Mouse (Mus musculus) kidney, embryonic 16.5 days (tissue): ENCODE data around the gene Cdkal1. TPM values are rescaled to one million over a fixed set of nuclear protein-coding genes. Genes with fewer than 3 reads are reported as not detected.

ENCODE experiments used
- ATAC-seq: fragments of 200-750 bp; cut with Nextera tagmentation; 2 replicates; pipeline ENCODE4 v1.8.0; 2017; ENCODE audit warnings: moderate TSS enrichment; ENCODE audit not compliant: low FRiP score, low TSS enrichment
- H3K27ac ChIP-seq: fragments of 300-500 bp; sonication (generic); 2 replicates; pipeline ENCODE4 v1.5.1; 2014; ENCODE audit warnings: low read length
- H3K27me3 ChIP-seq: fragments of 300-500 bp; sonication (generic); 2 replicates; pipeline ENCODE4 v1.6.1; 2014; ENCODE audit warnings: low read length, control low read depth, mixed read lengths; ENCODE audit not compliant: insufficient read depth
- H3K36me3 ChIP-seq: fragments of 300-500 bp; sonication (generic); 2 replicates; pipeline ENCODE4 v1.6.1; 2014; ENCODE audit warnings: low read length, control low read depth, mixed read lengths; ENCODE audit not compliant: insufficient read depth
- H3K4me1 ChIP-seq: fragments of 300-500 bp; sonication (generic); 2 replicates; pipeline ENCODE4 v1.6.1; 2014; ENCODE audit warnings: low read length, control low read depth, mixed read lengths; ENCODE audit not compliant: insufficient read depth
- H3K4me2 ChIP-seq: fragments of 300-500 bp; sonication (generic); replicated peaks from 2 replicates; pipeline ENCODE4 v1.6.1; 2014; ENCODE audit warnings: low read depth, low read length
- H3K4me3 ChIP-seq: fragments of 300-500 bp; sonication (generic); 2 replicates; pipeline ENCODE4 v1.5.1; 2014; ENCODE audit warnings: mild to moderate bottlenecking, low read length
- H3K9ac ChIP-seq: fragments of 300-500 bp; sonication (generic); replicated peaks from 2 replicates; pipeline ENCODE4 v1.6.1; 2014; ENCODE audit warnings: low read length
- H3K9me3 ChIP-seq: fragments of 300-500 bp; sonication (generic); 2 replicates; pipeline ENCODE4 v1.6.1; 2016; ENCODE audit warnings: low read length, control low read depth
- WGBS: fragments of 180-500 bp; shearing (Covaris S2); extraction: QIAGEN DNeasy Blood & Tissue Kit; methylation state at CpG from one replicate; pipeline ENCODE4 v1.1.7; 2014; 5-methylcytosine and 5-hydroxymethylcytosine counted together
- polyA plus RNA-seq: library from polyadenylated mRNA; unstranded; fragments of >200 nt; fragmentation: Nextera tagmentation; extraction: Ambion mirVana; gene quantifications from 2 replicates; pipeline ENCODE4 v1.2.1, GENCODE M21; 2015

Cdkal1 gene
- polyA plus RNA-seq, 1 experiment from 2014 or later: 31.3 TPM

- 74% methylated on average over 4 of the region's 4 CpGs for WGBS
- no peak overlapping the region for H3K9ac ChIP-seq
- H3K4me3 ChIP-seq: no peak overlapping the region
- H3K4me1 ChIP-seq: peaks cover 28% of the 10 kb centered on the region
- ATAC-seq: 0 out of 2 replicates have a peak, but pooled peaks have one; percentile 69
- no peaks in the 10 kb centered on the region for H3K27me3 ChIP-seq
- H3K9me3 ChIP-seq: no peaks in the 10 kb centered on the region
- H3K27ac ChIP-seq: no peak overlapping the region
- H3K36me3 ChIP-seq: no peaks in the 10 kb centered on the region
- no peak overlapping the region for H3K4me2 ChIP-seq
Measured at GRCm38 (mm10) chr13:29777225-29777624, 78.2 kb downstream of the Cdkal1 start.

DNA sequence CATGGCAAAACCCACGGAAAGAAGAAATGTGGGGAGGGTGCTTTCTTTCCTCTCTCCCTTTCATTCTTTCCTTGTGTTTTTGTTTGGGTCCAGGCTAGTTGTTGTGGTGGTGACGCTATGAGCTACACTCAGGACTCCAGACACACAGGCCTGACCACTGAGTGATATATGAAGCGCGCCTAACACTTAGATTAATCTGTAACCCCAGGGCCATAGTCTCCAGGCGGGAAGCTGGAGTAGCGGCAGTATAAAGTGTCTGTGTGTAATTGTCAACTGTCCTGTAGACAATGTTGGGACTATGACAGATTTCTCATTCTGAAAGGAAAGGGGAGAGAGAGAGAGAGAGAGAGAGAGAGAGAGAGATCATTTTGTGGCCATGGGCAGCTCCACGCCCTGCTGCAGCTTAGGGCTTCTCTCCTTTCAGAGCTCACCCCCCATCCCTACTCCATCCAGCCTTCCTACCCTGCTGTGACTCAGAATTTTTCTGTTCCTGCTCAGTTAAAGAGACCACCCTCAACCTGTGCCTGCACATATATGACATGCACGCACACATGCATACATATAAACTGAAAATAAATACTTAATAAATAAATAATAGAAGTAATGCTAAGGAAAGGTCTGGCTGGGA lies 79.8 kb downstream of the Cdkal1 start:
- no peaks in the 10 kb centered on the region for H3K36me3 ChIP-seq
- H3K9me3 ChIP-seq: no peaks in the 10 kb centered on the region
- no peak overlapping the region for H3K9ac ChIP-seq
- H3K4me1 ChIP-seq: peaks cover 26% of the 10 kb centered on the region
- H3K4me3 ChIP-seq: no peak overlapping the region
- WGBS: 52% methylated on average over 8 of the region's 8 CpGs
- ATAC-seq: peak; percentile 70
- no peaks in the 10 kb centered on the region for H3K27me3 ChIP-seq
- H3K27ac ChIP-seq: no peak overlapping the region
- H3K4me2 ChIP-seq: no peak overlapping the region

DNA sequence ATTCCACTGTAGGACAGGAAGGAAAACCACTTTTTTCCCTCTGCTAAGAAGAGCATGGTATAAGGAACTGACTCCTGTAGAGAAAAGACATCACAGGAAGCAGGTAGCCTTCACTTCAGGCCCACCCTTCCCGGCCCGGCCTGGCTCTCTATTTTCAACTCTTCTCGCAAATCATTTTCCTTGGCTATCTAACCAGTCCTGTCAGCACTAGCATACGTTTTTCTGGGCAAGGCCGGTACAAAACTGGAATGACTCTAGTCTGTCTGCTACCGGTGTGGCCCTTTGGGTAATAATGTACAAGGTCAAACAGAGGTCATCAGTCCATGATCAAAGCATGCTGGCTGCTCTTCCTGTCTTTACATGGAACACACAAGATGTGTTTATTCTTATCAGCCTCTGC lies 81.9 kb downstream of the Cdkal1 start:
- peak overlapping the region; percentile 51 for H3K27ac ChIP-seq
- no peak overlapping the region for H3K4me2 ChIP-seq
- H3K4me1 ChIP-seq: peaks cover 40% of the 10 kb centered on the region
- H3K9me3 ChIP-seq: no peaks in the 10 kb centered on the region
- no peaks in the 10 kb centered on the region for H3K36me3 ChIP-seq
- ATAC-seq: no peak
- 8% methylated on average over 6 of the region's 6 CpGs for WGBS
- H3K27me3 ChIP-seq: no peaks in the 10 kb centered on the region
- no peak overlapping the region for H3K9ac ChIP-seq
- no peak overlapping the region for H3K4me3 ChIP-seq

DNA sequence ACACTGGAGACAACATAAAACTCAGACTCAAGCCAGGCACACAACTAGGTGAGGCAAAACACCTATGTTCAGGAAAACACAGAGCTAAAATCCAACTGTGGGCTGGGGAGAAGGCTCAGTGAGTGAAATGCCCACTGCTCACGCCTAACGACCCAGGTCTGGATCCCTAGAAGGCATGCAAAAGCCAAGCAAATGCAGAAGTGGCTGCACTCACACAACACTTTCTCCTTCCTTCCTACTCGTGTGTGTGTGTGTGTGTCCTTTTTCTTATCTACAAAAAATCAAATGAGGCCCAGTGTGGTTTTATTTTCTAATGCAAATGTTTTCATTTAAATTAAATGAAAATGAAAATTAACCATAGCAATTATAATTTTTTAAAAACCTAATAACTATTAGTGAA lies 82.5 kb downstream of the Cdkal1 start:
- peak overlapping the region; percentile 16; the same call in 1 of the 2 replicates for H3K27ac ChIP-seq
- no peaks in the 10 kb centered on the region for H3K36me3 ChIP-seq
- no peak overlapping the region for H3K4me3 ChIP-seq
- H3K4me2 ChIP-seq: no peak overlapping the region
- no peak for ATAC-seq
- H3K9ac ChIP-seq: no peak overlapping the region
- no peaks in the 10 kb centered on the region for H3K27me3 ChIP-seq
- 51% methylated on average over 3 of the region's 3 CpGs for WGBS
- H3K4me1 ChIP-seq: peaks cover 46% of the 10 kb centered on the region
- H3K9me3 ChIP-seq: no peaks in the 10 kb centered on the region

- Histone ChIP-seq H3K27me3 (no peaks in the 10 kb centered on the region), H3K4me3 (no peak overlapping the region), H3K9ac (no peak overlapping the region), H3K4me2 (no peak overlapping the region; the same call in 1 of the 2 replicates), H3K27ac (peak overlapping the region; percentile 78), H3K9me3 (no peaks in the 10 kb centered on the region), H3K4me1 (peaks cover 39% of the 10 kb centered on the region), H3K36me3 (no peaks in the 10 kb centered on the region)
- 20% methylated on average over 12 of the region's 12 CpGs for WGBS
- ATAC-seq: peak; percentile 90
Measured at GRCm38 (mm10) chr13:29769647-29770436, 85.6 kb downstream of the Cdkal1 start.

DNA sequence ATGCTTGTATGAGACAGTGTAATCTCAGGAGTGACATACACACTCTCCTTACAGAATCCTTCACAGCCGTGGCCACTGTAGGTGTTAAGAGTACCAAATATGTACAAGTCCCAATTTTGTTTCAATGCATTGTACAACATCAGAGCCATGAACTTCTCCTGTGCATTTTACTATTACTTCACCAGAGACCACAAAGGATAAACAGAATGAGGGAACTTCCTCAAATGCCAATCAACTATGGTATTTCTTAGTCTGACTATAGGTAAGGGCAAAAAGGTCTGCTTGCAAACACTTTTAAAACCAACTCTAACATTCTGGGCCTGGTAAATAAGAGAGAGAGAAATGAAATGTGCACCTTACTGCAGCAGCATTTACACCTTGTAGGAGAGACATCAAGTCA lies 87.4 kb downstream of the Cdkal1 start:
- H3K4me3 ChIP-seq: no peak overlapping the region
- ATAC-seq: no peak
- no peak overlapping the region for H3K9ac ChIP-seq
- H3K4me1 ChIP-seq: peaks cover 31% of the 10 kb centered on the region
- no peak overlapping the region for H3K4me2 ChIP-seq
- no peak overlapping the region for H3K27ac ChIP-seq
- H3K36me3 ChIP-seq: no peaks in the 10 kb centered on the region
- H3K27me3 ChIP-seq: no peaks in the 10 kb centered on the region
- H3K9me3 ChIP-seq: no peaks in the 10 kb centered on the region
- 69% methylated on average over 1 of the region's 1 CpGs for WGBS

DNA sequence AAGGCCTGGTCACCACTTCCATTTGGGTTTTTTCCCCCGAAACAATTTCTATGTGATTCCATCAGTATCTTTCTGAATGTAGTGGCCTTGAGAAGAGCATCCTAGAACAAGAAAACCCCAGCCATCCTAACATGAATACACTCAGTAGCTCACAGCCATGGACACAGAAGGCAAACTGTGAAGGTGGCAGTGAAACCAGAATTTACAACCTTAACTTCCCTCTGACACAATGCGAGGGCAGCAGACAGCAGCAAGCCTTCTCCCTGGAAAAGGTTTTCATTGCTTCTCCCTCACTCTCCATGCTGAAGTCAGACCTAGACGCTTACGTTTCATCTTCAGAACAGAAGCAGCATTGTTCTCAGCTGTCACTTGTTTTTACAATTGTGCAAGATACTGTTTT lies 87.9 kb downstream of the Cdkal1 start:
- 49% methylated on average over 4 of the region's 4 CpGs for WGBS
- Histone ChIP-seq H3K4me1 (peaks cover 31% of the 10 kb centered on the region), H3K4me2 (no peak overlapping the region), H3K4me3 (no peak overlapping the region), H3K27ac (no peak overlapping the region), H3K9ac (no peak overlapping the region), H3K36me3 (no peaks in the 10 kb centered on the region), H3K27me3 (no peaks in the 10 kb centered on the region), H3K9me3 (no peaks in the 10 kb centered on the region)
- ATAC-seq: no peak

DNA sequence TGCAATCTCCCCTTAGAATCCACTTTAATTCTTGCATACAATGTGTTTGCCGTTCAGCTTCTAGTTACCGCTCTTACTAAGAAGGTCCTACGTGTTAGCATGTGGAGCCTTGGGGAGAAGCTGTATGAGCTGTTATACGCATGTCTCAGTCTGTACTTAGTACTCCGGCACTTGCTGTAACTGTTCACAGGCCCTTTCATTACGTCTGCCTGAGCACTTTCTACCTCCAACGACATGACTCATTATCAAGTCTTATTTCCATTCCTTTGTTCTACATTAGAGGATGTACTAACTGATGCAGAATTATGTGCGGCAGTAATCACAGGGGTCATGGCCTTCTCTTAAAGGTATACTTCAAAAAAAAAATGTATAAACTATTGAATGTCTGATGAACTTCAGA lies 89.1 kb downstream of the Cdkal1 start:
- no peaks in the 10 kb centered on the region for H3K27me3 ChIP-seq
- no peak overlapping the region for H3K9ac ChIP-seq
- ATAC-seq: no peak
- H3K4me1 ChIP-seq: peaks cover 31% of the 10 kb centered on the region
- no peaks in the 10 kb centered on the region for H3K9me3 ChIP-seq
- no peak overlapping the region for H3K27ac ChIP-seq
- WGBS: 87% methylated on average over 8 of the region's 8 CpGs
- H3K4me3 ChIP-seq: no peak overlapping the region
- no peak overlapping the region for H3K4me2 ChIP-seq
- no peaks in the 10 kb centered on the region for H3K36me3 ChIP-seq

DNA sequence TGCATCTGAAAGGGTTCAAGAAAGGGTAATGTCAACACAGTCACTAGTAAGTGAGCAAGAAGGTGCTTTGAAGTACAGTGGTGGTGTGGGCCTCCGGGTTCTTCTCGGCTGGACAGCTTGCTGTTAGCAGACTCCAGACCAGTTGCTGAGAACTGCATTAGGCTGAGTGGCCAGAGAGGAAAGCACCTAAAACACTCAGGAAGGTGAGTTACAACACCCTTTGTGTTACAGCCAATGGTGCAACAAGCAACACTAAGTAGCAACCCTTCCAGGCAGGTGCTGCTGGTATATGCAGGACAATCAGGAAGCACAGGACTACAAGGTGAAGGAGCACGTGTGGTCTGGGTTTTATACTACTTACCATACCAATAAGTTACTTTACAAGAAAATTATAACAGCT lies 90.2 kb downstream of the Cdkal1 start:
- no peak overlapping the region for H3K4me3 ChIP-seq
- H3K4me2 ChIP-seq: no peak overlapping the region
- H3K9ac ChIP-seq: no peak overlapping the region
- 60% methylated on average over 3 of the region's 3 CpGs for WGBS
- no peak overlapping the region for H3K27ac ChIP-seq
- no peaks in the 10 kb centered on the region for H3K36me3 ChIP-seq
- H3K4me1 ChIP-seq: peaks cover 25% of the 10 kb centered on the region
- ATAC-seq: no peak
- H3K9me3 ChIP-seq: no peaks in the 10 kb centered on the region
- H3K27me3 ChIP-seq: no peaks in the 10 kb centered on the region
